Mouse (Mus musculus) heart, adult 2 months (tissue): ENCODE measurements around the gene Cbx6. TPM values are rescaled to one million over a fixed set of nuclear protein-coding genes. Genes with fewer than 3 reads are reported as not detected.
A peak's percentile ranks its signal among the peaks of the same experiment; 100 is the strongest.

Source experiments
- DNase-seq, 2 experiments: peaks; one replicate each; pipeline ENCODE4 v3.0.0; 2021
- H3K27ac ChIP-seq: fragments of 200-600 bp; 2 replicates; pipeline ENCODE4 v1.8.1; 2022
- H3K27me3 ChIP-seq: fragments of 200-500 bp; 2 replicates; pipeline ENCODE4 v1.6.1; 2012; ENCODE audit warnings: mild to moderate bottlenecking, low read length, inconsistent platforms, mixed read lengths; ENCODE audit not compliant: control insufficient read depth, insufficient read depth
- H3K36me3 ChIP-seq: fragments of 200-500 bp; 2 replicates; pipeline ENCODE4 v1.6.1; 2012; ENCODE audit warnings: low read length, inconsistent platforms; ENCODE audit not compliant: control insufficient read depth, insufficient read depth
- H3K4me1 ChIP-seq: fragments of 200-500 bp; 2 replicates; pipeline ENCODE4 v1.6.1; 2011; ENCODE audit warnings: low read length; ENCODE audit not compliant: control insufficient read depth, insufficient read depth
- H3K4me3 ChIP-seq: fragments of 200-600 bp; 2 replicates; pipeline ENCODE4 v1.8.1; 2022
- H3K79me2 ChIP-seq: fragments of 200-500 bp; replicated peaks from 2 replicates; pipeline ENCODE4 v1.6.1; 2012; ENCODE audit warnings: mild to moderate bottlenecking, inconsistent platforms, low read length, moderate library complexity, mixed read lengths; ENCODE audit not compliant: control insufficient read depth, insufficient read depth
- H3K9ac ChIP-seq: fragments of 200-500 bp; 2 replicates; pipeline ENCODE4 v1.6.1; 2012; ENCODE audit warnings: low read depth, mild to moderate bottlenecking, control low read depth, inconsistent platforms, low read length, mixed read lengths
- CTCF ChIP-seq: fragments of 200-600 bp; IDR thresholded peaks from 2 replicates; pipeline ENCODE4 v1.8.1; 2022; ENCODE audit warnings: antibody characterized with exemption, mild to moderate bottlenecking, moderate library complexity
- EP300 ChIP-seq: fragments of 200-500 bp; IDR thresholded peaks from 2 replicates; pipeline ENCODE4 v1.6.1; 2011; ENCODE audit warnings: low read depth, low read length, control low read depth; ENCODE audit not compliant: insufficient read depth
- POLR2A ChIP-seq: fragments of 200-500 bp; IDR thresholded peaks from 2 replicates; pipeline ENCODE4 v1.6.1; 2011; ENCODE audit warnings: mild to moderate bottlenecking, low read depth, low read length, control low read depth; ENCODE audit not compliant: insufficient read depth
- WGBS: fragments of 180-500 bp; shearing (Covaris S2); methylation state at CpG from one replicate; pipeline ENCODE4 v1.1.7; 2018; 5-methylcytosine and 5-hydroxymethylcytosine counted together
- intact Hi-C: fragments of 180-260 bp; cut with DNase I; formaldehyde crosslinking; loops from one replicate; pipeline ENCODE4 v1.15.1; 2025
- long read RNA-seq: library from polyadenylated mRNA; stranded (forward); transcript quantifications from one replicate; pipeline ENCODE4 v2.0.0, GENCODE M21; 2021
- polyA plus RNA-seq: library from polyadenylated mRNA; depleted of rRNA; stranded (reverse); fragments of >200 nt; gene quantifications from 2 replicates; pipeline ENCODE4 v1.2.3, GENCODE M21; 2012; rRNA removed
- total RNA-seq, 2 experiments: library from RNA; stranded (reverse); gene quantifications; 2 replicates each; pipeline ENCODE4 v1.2.3; 2021

Gene Cbx6
- total RNA-seq: 10 to 100 TPM; 21.1 to 21.3 TPM
- polyA plus RNA-seq: 22.9 and 24.1 TPM in 2 replicates
- long read RNA-seq, full-length matches to known transcripts: 10 of 10 reads
- long read RNA-seq, partial matches to known transcripts: 0 of 10 reads
- long read RNA-seq, other reads (novel, unspliced or antisense): 0 of 10 reads

DNA sequence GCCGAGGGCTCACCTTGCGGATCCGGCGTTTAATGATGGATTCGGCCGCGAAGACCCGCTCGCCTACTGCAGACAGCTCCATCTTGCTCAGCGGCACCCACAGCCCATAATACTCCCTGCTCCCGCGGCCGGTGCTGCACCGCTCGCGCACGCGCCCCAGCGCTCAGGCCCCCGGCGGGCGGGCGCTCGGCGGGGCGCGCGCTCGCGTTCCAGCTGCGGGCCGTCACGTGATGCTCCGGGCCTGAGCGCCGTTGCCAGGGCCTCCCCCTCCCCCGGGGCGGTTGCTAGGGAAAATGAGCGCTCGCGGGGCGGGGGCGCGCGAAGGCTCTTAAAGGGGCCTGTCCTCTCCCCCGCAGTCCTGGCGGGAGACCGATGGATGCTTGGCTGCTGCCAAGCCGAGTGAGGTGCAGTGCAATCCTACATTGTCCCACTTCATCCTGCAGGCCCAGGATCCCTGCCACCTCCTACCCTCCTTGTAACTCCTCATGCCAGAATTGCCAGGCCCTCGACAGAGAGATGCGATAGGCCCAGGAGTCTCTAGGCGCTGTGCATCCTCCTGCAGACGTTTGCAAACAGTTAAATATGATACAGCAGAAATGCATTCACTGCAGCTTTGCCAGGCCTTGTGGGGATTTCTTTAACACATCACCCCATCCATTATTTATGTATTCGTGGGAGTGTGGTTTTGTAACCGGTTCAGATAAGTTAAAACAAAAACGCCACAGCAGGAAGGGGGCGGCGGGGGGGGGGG is at the start of gene Cbx6, which contains the start of gene Npcd:
Gene Cbx6, minus strand, starts transcription at position 559 of the 751 bp plus-strand sequence.
Gene Npcd, minus strand, starts transcription at position 108 of the 751 bp plus-strand sequence.
- H3K4me1 ChIP-seq: peaks cover 1% of the 10 kb centered on the region; the same call in 1 of the 2 replicates
- intact Hi-C loops: loop anchor here (1.0 to 5.0 kb wide), 4 partner anchors 45 to 248 kb away; no protein-coding TSS in a partner anchor
- 3% methylated on average over 56 of the region's 58 CpGs for whole genome bisulfite sequencing

DNA sequence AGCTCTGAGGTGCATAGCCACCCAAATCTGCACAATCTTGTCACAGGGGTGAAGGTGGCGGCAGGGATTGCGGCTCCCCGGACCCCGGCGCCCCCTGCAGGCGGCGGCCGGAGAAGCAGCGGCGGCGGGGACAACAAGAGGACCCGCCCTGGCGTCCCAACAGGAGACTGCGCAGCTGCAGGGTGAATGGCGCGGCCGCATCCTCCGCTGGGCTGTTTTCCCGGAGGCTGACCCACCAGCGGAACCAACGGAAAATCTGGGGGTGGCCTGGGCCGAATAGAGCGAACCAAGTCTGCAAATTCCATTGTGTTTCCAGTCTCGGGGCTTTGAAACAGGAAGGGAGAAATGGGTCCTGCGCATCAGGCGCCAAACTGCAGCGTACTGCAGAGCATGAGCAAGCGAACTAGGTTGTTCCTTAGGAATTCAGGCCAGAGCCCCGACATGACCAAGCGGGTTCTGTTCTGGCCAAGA is 48.9 kb upstream of the Cbx6 start:
- Histone ChIP-seq H3K4me3 (peak overlapping the region; percentile 59), H3K36me3 (no peaks in the 10 kb centered on the region), H3K27ac (peak overlapping the region; percentile 70), H3K4me1 (peaks cover 5% of the 10 kb centered on the region), H3K9ac (peak overlapping the region; percentile 48), H3K79me2 (no peaks in the 10 kb centered on the region), H3K27me3 (no peaks in the 10 kb centered on the region)
- 1% methylated on average over 30 of the region's 30 CpGs for WGBS
- intact Hi-C loops: loop anchor here (1.0 to 5.0 kb wide), 2 partner anchors 51 to 131 kb away; no protein-coding TSS in a partner anchor
- TF ChIP-seq CTCF: peak; percentile 100; the same call in 1 of the 2 replicates
- TF ChIP-seq EP300: peak; percentile 69; the same call in 1 of the 2 replicates
- peak; percentile 79 for TF ChIP-seq POLR2A
- DNase-seq: peak; percentile 96 to 99

More for the DNA sequence above, at the start of gene Cbx6, which contains the start of gene Npcd:
- Histone ChIP-seq H3K27ac (peak within 1 kb of the TSS; percentile 88), H3K36me3 (no peaks in the 10 kb centered on the region), H3K9ac (peak within 1 kb of the TSS; percentile 87), H3K79me2 (no peaks in the 10 kb centered on the region), H3K27me3 (no peaks in the 10 kb centered on the region), H3K4me3 (peak within 1 kb of the TSS; percentile 89)
- TF ChIP-seq POLR2A (peak; percentile 80), EP300 (no peak), CTCF (0 out of 2 replicates have a peak, but pooled peaks have one; percentile 1)
- DNase-seq: peak; percentile 97

DNA sequence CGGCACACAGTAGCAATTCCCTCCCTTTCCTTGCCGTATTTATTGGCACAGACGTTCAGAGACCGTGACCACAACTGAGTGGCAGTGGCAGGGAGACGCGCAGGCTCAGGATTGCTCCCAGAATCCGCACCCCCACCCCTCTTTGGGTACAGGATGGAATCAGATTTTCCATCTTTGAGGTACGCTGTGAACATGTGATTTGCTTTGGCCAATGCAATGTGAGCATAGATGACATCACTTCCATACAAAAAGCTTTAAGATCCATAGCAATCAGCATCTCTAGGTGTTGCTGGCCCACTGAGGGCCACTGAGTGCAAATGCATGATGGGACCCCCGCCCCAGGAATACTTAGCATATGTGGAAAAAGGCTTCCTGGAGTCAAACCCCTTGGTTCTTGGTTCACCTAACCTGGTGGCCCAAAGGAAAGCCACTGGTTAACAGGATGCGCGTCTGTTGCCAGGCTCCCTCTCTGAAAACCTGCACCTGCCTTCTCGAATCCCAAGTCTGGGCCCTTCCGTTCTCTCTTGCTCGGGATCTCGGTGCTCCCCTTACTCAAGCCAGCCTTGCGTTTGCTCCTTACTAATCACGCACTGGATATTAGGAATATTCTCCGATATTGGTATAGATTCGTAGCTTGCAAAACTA is 48.3 kb upstream of the Cbx6 start:
- peaks cover 5% of the 10 kb centered on the region for H3K4me1 ChIP-seq
- H3K9ac ChIP-seq: peak overlapping the region; percentile 48
- 22% methylated on average over 19 of the region's 19 CpGs for WGBS
- H3K36me3 ChIP-seq: no peaks in the 10 kb centered on the region
- H3K27me3 ChIP-seq: no peaks in the 10 kb centered on the region
- H3K4me3 ChIP-seq: peak overlapping the region; percentile 59
- no peaks in the 10 kb centered on the region for H3K79me2 ChIP-seq
- DNase-seq: peak in 1 of 2 experiments; percentile 18
- intact Hi-C loops: loop anchor here (1.0 to 5.0 kb wide), 2 partner anchors 50 to 130 kb away; no protein-coding TSS in a partner anchor
- H3K27ac ChIP-seq: peak overlapping the region; percentile 70
- TF ChIP-seq CTCF: no peak
- TF ChIP-seq POLR2A: no peak
- TF ChIP-seq EP300: no peak

DNA sequence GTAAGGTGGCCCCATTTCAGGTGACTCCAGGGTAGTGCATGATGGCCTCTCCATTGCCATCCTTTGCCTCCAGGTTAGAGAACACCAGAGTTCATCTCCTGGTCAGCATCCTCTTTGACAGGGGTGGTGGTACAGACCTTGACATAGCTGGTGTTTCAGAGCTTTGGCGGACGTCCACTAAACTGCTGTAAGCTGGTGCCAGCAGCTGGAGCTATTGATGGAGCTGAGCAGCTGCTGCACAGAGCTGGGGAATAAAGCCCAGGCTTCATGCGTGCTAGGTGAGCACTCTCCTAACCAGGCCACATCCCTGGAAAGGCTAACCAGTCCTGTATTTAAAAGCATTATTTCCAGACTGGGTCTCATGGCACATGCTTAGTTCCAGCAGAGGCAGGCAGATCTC is 46.0 kb upstream of the Cbx6 start:
- Histone ChIP-seq H3K4me1 (peaks cover 5% of the 10 kb centered on the region), H3K27me3 (no peaks in the 10 kb centered on the region), H3K27ac (no peak overlapping the region; the same call in 1 of the 2 replicates), H3K79me2 (no peaks in the 10 kb centered on the region), H3K4me3 (no peak overlapping the region), H3K36me3 (no peaks in the 10 kb centered on the region), H3K9ac (no peak overlapping the region)
- intact Hi-C loops: loop anchor here (5.0 kb wide), 1 partner anchor 128 kb away; no protein-coding TSS in a partner anchor
- DNase-seq: no peak
- TF ChIP-seq POLR2A: no peak
- TF ChIP-seq EP300: no peak
- no peak for TF ChIP-seq CTCF
- WGBS: 78% methylated on average over 3 of the region's 3 CpGs

DNA sequence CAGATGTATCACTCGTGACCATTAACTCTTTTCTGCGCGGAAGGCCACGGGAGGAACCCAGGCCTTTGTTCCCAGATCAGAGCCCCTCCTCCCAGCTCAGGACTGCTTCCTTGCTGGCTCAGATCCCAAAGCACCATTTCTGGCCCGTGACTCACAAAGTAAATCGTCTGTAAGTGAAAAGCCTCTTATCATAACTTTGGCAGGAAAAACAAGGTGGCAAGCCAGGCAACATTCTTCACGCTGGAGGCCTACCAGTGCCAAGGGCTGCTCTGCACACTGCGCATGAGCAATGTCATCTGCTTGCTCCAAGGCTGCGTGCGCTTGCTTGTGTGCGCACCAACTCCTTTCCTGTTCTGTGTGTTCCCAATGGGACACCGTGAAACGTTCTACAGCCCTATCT is 44.8 kb upstream of the Cbx6 start:
- peak; percentile 67; the same call in 1 of the 2 replicates for TF ChIP-seq POLR2A
- TF ChIP-seq EP300: peak; percentile 82
- no peak for TF ChIP-seq CTCF
- peak; percentile 84 to 91 for DNase-seq
- no peak overlapping the region for H3K9ac ChIP-seq
- 3% methylated on average over 13 of the region's 13 CpGs for WGBS
- intact Hi-C loops: loop anchor here (1.0 kb wide), 1 partner anchor 45 kb away; the partner anchor contains the start of genes Cbx6 and Npcd
- H3K27me3 ChIP-seq: no peaks in the 10 kb centered on the region
- H3K79me2 ChIP-seq: no peaks in the 10 kb centered on the region
- peak overlapping the region; percentile 81 for H3K27ac ChIP-seq
- H3K4me3 ChIP-seq: peak overlapping the region; percentile 36
- no peaks in the 10 kb centered on the region for H3K36me3 ChIP-seq
- H3K4me1 ChIP-seq: peaks cover 5% of the 10 kb centered on the region
